ENCODE assay signal across 8 mouse cellular contexts in the genomic region with DNA sequence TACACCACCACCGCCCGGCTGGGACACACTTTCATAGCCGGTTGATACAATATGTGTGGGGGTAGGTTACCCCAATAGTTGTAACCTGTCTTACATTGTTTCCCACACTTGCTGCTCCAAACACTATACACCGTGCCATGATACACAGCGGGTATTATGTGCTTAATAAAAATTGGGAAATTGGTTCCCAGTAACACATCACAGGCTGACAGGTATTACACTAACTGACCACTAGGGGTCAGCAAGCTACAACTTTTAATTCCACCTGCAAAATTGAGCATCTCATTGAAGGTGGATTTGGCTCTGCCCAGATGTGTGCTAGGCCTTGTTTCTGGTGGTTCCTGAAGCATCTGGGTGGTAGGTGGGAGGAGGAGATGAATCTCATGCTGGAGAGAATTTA. TPM values are rescaled to one million over a fixed set of nuclear protein-coding genes. Genes with fewer than 3 reads are reported as not detected.
DNase-seq lines count a peak whose midpoint lies in the region; ATAC-seq and TF ChIP-seq lines count a peak whose summit lies in the region.

No protein-coding gene starts in this region.

- TF ChIP-seq POLR2A in thymus, adult 2 months (IDR thresholded peaks at IDR 0.05; ENCODE audit: control insufficient read depth, extremely low read depth, insufficient read depth, low read length, poor library complexity), result no peak

- peak; percentile 47; the same call in 1 of the 2 replicates for ATAC-seq in megakaryocyte-erythroid progenitor cell, adult 5-6 weeks (replicated peaks; ENCODE audit: low FRiP score, low TSS enrichment, poor library complexity, severe bottlenecking)

- no peaks in the 10 kb centered on the region for H3K36me3 ChIP-seq in thymus, adult 2 months (ENCODE audit: control insufficient read depth, insufficient read depth, low read length)

- TF ChIP-seq CTCF in thymus, adult 2 months (IDR thresholded peaks at IDR 0.05; ENCODE audit: borderline replicate concordance, control insufficient read depth, extremely low read depth, insufficient read depth, low read length, poor library complexity), result no peak

- no peaks in the 10 kb centered on the region for H3K27me3 ChIP-seq in thymus, adult 2 months (ENCODE audit: control insufficient read depth, insufficient read depth, low read length)

- peak; percentile 26 to 76 for DNase-seq in adrenal gland, adult (ENCODE audit: inconsistent age in 2 of 2, low spot score in 1 of 2)
- DNase-seq in adrenal gland, adult 2 months, result no peak
- peak; percentile 32 for DNase-seq in thymus, adult 2 months
- no peak for DNase-seq in thymus, postnatal 36 days
- DNase-seq in fibroblast of lung, adult 2 months (ENCODE audit: low read depth), result peak; percentile 26
- DNase-seq in induced T-regulatory cell, adult 2 months (ENCODE audit: low read depth), result peak; percentile 72
- peak; percentile 37 for DNase-seq in thymus, postnatal 25 days

- WGBS in thymus, adult 2 months, result 57% methylated on average over 5 of the region's 5 CpGs

- H3K27ac ChIP-seq in thymus, adult 2 months (ENCODE audit: control insufficient read depth, insufficient read depth, low read length), result no peak overlapping the region

- no peak overlapping the region for H3K4me3 ChIP-seq in thymus, adult 2 months (ENCODE audit: control insufficient read depth, insufficient read depth, low read length)

- H3K4me1 ChIP-seq in thymus, adult 2 months (replicated peaks; ENCODE audit: control insufficient read depth, insufficient read depth, low read length), result peaks cover 13% of the 10 kb centered on the region

RNA-seq across cellular contexts. Expression of a gene that starts 49.5 kb away (rescaled TPM):
- total RNA-seq in adrenal gland, adult 2 months (2021), result 100 to 1,000 TPM in 1 of 2 experiments, 10 to 100 TPM in 1; 85.6 to 141 TPM
- 75.3 and 88.5 TPM in 2 replicates for polyA plus RNA-seq in adrenal gland, adult 2 months (2012; rRNA removed)
- polyA plus RNA-seq in thymus, adult 2 months (2012; rRNA removed), result 28.9 and 29.0 TPM in 2 replicates
- total RNA-seq in megakaryocyte-erythroid progenitor cell, adult 5-6 weeks (2014; fragmentation: Nextera tagmentation), result 45.5 and 53.1 TPM in 2 replicates
- 22.6 and 26.2 TPM in 2 replicates for total RNA-seq in megakaryocyte-erythroid progenitor cell, adult 5-6 weeks (2017)

RNA-seq across cellular contexts. Expression of a gene that starts 50.6 kb away (rescaled TPM):
- 100 to 1,000 TPM in 1 of 2 experiments, 10 to 100 TPM in 1; 98.7 to 163 TPM for total RNA-seq in adrenal gland, adult 2 months (2021)
- 44.6 and 52.6 TPM in 2 replicates for polyA plus RNA-seq in adrenal gland, adult 2 months (2012; rRNA removed)
- 105 and 107 TPM in 2 replicates for polyA plus RNA-seq in thymus, adult 2 months (2012; rRNA removed)
- 85.3 and 102 TPM in 2 replicates for total RNA-seq in megakaryocyte-erythroid progenitor cell, adult 5-6 weeks (2014; fragmentation: Nextera tagmentation)
- 69.9 and 77.6 TPM in 2 replicates for total RNA-seq in megakaryocyte-erythroid progenitor cell, adult 5-6 weeks (2017)

Comparison
In these comparisons a context has a peak if more than half of its experiments do, and no peak if none do; other contexts are left out.
1. DNase-seq: peak in adrenal gland, adult (2 of 2), thymus, adult 2 months (single experiment), fibroblast of lung, adult 2 months (single experiment), induced T-regulatory cell, adult 2 months (single experiment) and thymus, postnatal 25 days (single experiment); none in adrenal gland, adult 2 months (single experiment) and thymus, postnatal 36 days (0 of 2).